ENCODE assay signal across 14 mouse cellular contexts in genomic region chr6:72744144-72744800, GRCm38 (mm10). TPM values are rescaled to one million over a fixed set of nuclear protein-coding genes. Genes with fewer than 3 reads are reported as not detected.
DNase-seq lines count a peak whose midpoint lies in the region; ATAC-seq and TF ChIP-seq lines count a peak whose summit lies in the region.
"Had no signal": no experiment of that assay in that cellular context is flagged by ENCODE, and none has a peak within 500 bp of the region (broad histone marks: within the 10 kb centered on the region; RNA-seq: fewer than 3 reads in every experiment).

No protein-coding gene starts in this region.

- intact Hi-C loops in gastrocnemius, adult 2 months (cut with DNase I): no loop called here

- WGBS in heart, postnatal 0 days: 35% methylated on average over 10 of the region's 10 CpGs
- WGBS in lung, embryonic 16.5 days: 31% methylated on average over 10 of the region's 10 CpGs
- 37% methylated on average over 10 of the region's 10 CpGs for WGBS in embryonic facial prominence, embryonic 15.5 days

- peaks cover 47% of the 10 kb centered on the region for H3K4me1 ChIP-seq in heart, postnatal 0 days (ENCODE audit: control insufficient read depth, insufficient read depth)
- peaks cover 77% of the 10 kb centered on the region for H3K4me1 ChIP-seq in lung, embryonic 16.5 days (replicated peaks; ENCODE audit: control insufficient read depth, insufficient read depth, low read length)
- H3K4me1 ChIP-seq in embryonic facial prominence, embryonic 15.5 days: peaks cover 92% of the 10 kb centered on the region

- no peak overlapping the region for H3ac ChIP-seq in myocyte (ENCODE audit: control insufficient read depth, insufficient read length)

- no peak for DNase-seq in heart, postnatal 0 days (ENCODE audit: low spot score)
- no peak for DNase-seq in heart, adult 11 months
- no peak for DNase-seq in lung, postnatal 25 days (ENCODE audit: low spot score)
- DNase-seq in gastrocnemius, adult 2 months: no peak
- DNase-seq: cerebellum, adult 9-11 months; right cerebral cortex, postnatal 14 days; thymus, postnatal 25 days had no signal

- no peak overlapping the region for H3K4me3 ChIP-seq in heart, postnatal 0 days (ENCODE audit: low read depth, low read length)
- H3K4me3 ChIP-seq in lung, embryonic 16.5 days (ENCODE audit: low read length): no peak overlapping the region
- H3K4me3 ChIP-seq in embryonic facial prominence, embryonic 15.5 days (replicated peaks): no peak overlapping the region
- no peak overlapping the region for H3K4me3 ChIP-seq in myocyte
- H3K4me3 ChIP-seq in gastrocnemius, adult 2 months: no peak overlapping the region

- no peaks in the 10 kb centered on the region for H3K9me3 ChIP-seq in heart, postnatal 0 days (replicated peaks; ENCODE audit: control insufficient read depth, low read length)
- no peaks in the 10 kb centered on the region for H3K9me3 ChIP-seq in lung, embryonic 16.5 days (ENCODE audit: control insufficient read depth, low read length)
- no peaks in the 10 kb centered on the region for H3K9me3 ChIP-seq in embryonic facial prominence, embryonic 15.5 days (replicated peaks)

- no peaks in the 10 kb centered on the region for H3K36me3 ChIP-seq in heart, postnatal 0 days (replicated peaks; ENCODE audit: control insufficient read depth, insufficient read depth, low read length)
- H3K36me3 ChIP-seq in lung, embryonic 16.5 days (ENCODE audit: control insufficient read depth, insufficient read depth, low read length): no peaks in the 10 kb centered on the region
- no peaks in the 10 kb centered on the region for H3K36me3 ChIP-seq in embryonic facial prominence, embryonic 15.5 days
- no peaks in the 10 kb centered on the region for H3K36me3 ChIP-seq in myocyte (ENCODE audit: control insufficient read depth, insufficient read depth)

- TF ChIP-seq POLR2A in myocyte (IDR thresholded peaks at IDR 0.05; ENCODE audit: insufficient read length, low read depth): no peak

- H3K27me3 ChIP-seq in heart, postnatal 0 days (ENCODE audit: control insufficient read depth, insufficient read depth, low read length): no peaks in the 10 kb centered on the region
- H3K27me3 ChIP-seq in lung, embryonic 16.5 days (ENCODE audit: control insufficient read depth, insufficient read depth, low read depth, low read length): no peaks in the 10 kb centered on the region
- H3K27me3 ChIP-seq in embryonic facial prominence, embryonic 15.5 days: no peaks in the 10 kb centered on the region
- H3K27me3 ChIP-seq in myocyte (ENCODE audit: control insufficient read depth, insufficient read depth, insufficient read length): no peaks in the 10 kb centered on the region

- no peak overlapping the region for H3K9ac ChIP-seq in heart, postnatal 0 days (replicated peaks; ENCODE audit: low read depth, low read length)
- H3K9ac ChIP-seq in lung, embryonic 16.5 days (ENCODE audit: low read length): peak overlapping the region; percentile 17; the same call in 1 of the 2 replicates
- H3K9ac ChIP-seq in embryonic facial prominence, embryonic 15.5 days: no peak overlapping the region

- 0 out of 2 replicates have a peak overlapping the region, but pooled peaks have one; percentile 0 for H3K4me2 ChIP-seq in heart, postnatal 0 days (ENCODE audit: low read depth, low read length)
- H3K4me2 ChIP-seq in lung, embryonic 16.5 days (ENCODE audit: low read depth, low read length): no peak overlapping the region; the same call in 1 of the 2 replicates
- H3K4me2 ChIP-seq in embryonic facial prominence, embryonic 15.5 days (replicated peaks): 0 out of 2 replicates have a peak overlapping the region, but pooled peaks have one; percentile 0
- H3K4me2 ChIP-seq in myocyte (ENCODE audit: low read depth): peak overlapping the region; percentile 75
- H3K4me2 ChIP-seq: heart, embryonic 11.5 days had no signal

- TF ChIP-seq CTCF in heart, postnatal 0 days (IDR thresholded peaks at IDR 0.05; ENCODE audit: low read depth): no peak
- TF ChIP-seq CTCF in gastrocnemius, adult 2 months (IDR thresholded peaks at IDR 0.05): no peak

- H3K79me2 ChIP-seq in myocyte (ENCODE audit: control insufficient read depth, insufficient read depth): peaks cover 40% of the 10 kb centered on the region

- no peak overlapping the region for H3K27ac ChIP-seq in heart, postnatal 0 days (ENCODE audit: low read depth)
- peak overlapping the region; percentile 64 for H3K27ac ChIP-seq in lung, embryonic 16.5 days (ENCODE audit: low read length)
- H3K27ac ChIP-seq in embryonic facial prominence, embryonic 15.5 days (replicated peaks): peak overlapping the region; percentile 74
- H3K27ac ChIP-seq in gastrocnemius, adult 2 months: no peak overlapping the region

- no peak for TF ChIP-seq EP300 in heart, postnatal 0 days (IDR thresholded peaks at IDR 0.05; ENCODE audit: low read depth)

- ATAC-seq in heart, postnatal 0 days (ENCODE audit: insufficient read depth, low read depth): no peak
- ATAC-seq in lung, embryonic 16.5 days (ENCODE audit: low read depth): no peak
- 0 out of 2 replicates have a peak, but pooled peaks have one; percentile 27 for ATAC-seq in embryonic facial prominence, embryonic 15.5 days (ENCODE audit: insufficient number of reproducible peaks, low FRiP score, low TSS enrichment, low read depth)
- no peak for ATAC-seq in erythroid progenitor cell, adult 5-6 weeks (replicated peaks; ENCODE audit: low FRiP score, poor library complexity, severe bottlenecking)
- ATAC-seq: CD4-positive, CD25-positive, alpha-beta regulatory T cell, adult 4 months; intestine, embryonic 16.5 days had no signal

TF ChIP-seq in myocyte, 11 proteins besides CTCF, POLR2A, EP300 and RAD21:
- TF ChIP-seq MAX (IDR thresholded peaks at IDR 0.05; ENCODE audit: low read depth) (no peak), SRF (IDR thresholded peaks at IDR 0.05; ENCODE audit: control insufficient read depth, insufficient read length, low read depth) (no peak), POLR2AphosphoS2 (IDR thresholded peaks at IDR 0.05; ENCODE audit: insufficient read length, low read depth) (no peak), MYOD1 (IDR thresholded peaks at IDR 0.05; ENCODE audit: control insufficient read depth in 1 of 3, insufficient read length in 2 of 3, low read depth in 2 of 3) (no peak), CEBPB (IDR thresholded peaks at IDR 0.05; ENCODE audit: insufficient read depth, poor library complexity, severe bottlenecking) (no peak), MYOG (IDR thresholded peaks at IDR 0.05; ENCODE audit: control insufficient read depth in 1 of 3, insufficient read depth in 1 of 3, insufficient read length in 2 of 3, low read depth in 2 of 3) (no peak), USF1 (IDR thresholded peaks at IDR 0.05; ENCODE audit: low read depth) (no peak), TCF12 (IDR thresholded peaks at IDR 0.05; ENCODE audit: insufficient read depth, poor library complexity, severe bottlenecking) (no peak), E2F4 (IDR thresholded peaks at IDR 0.05; ENCODE audit: insufficient read depth) (no peak), TCF3 (IDR thresholded peaks at IDR 0.05; ENCODE audit: insufficient read length, low read depth) (no peak), REST (IDR thresholded peaks at IDR 0.05; ENCODE audit: insufficient read depth, insufficient read length) (no peak)

RNA-seq across cellular contexts. Expression of gene Tcf7l1, which starts 44.8 kb away (rescaled TPM):
- 1.3 and 8.8 TPM in 2 replicates for total RNA-seq in heart, postnatal 0 days (2014; rRNA removed; ENCODE audit: low replicate concordance)
- polyA plus RNA-seq in heart, postnatal 0 days (2015; fragmentation: Nextera tagmentation; extraction: Ambion mirVana): 9.0 and 9.2 TPM in 2 replicates
- 29.2 and 31.9 TPM in 2 replicates for polyA plus RNA-seq in lung, embryonic 16.5 days (2015; fragmentation: Nextera tagmentation; extraction: Ambion mirVana)
- polyA plus RNA-seq in embryonic facial prominence, embryonic 15.5 days (2015; fragmentation: Nextera tagmentation; extraction: Ambion mirVana): 52.3 and 54.7 TPM in 2 replicates
- polyA plus RNA-seq in myocyte (2012; fragmentation: generic; extraction: Trizol): 13.3 TPM
- total RNA-seq in erythroid progenitor cell, adult 5-6 weeks (2015; ENCODE audit: low replicate concordance): 5.9 TPM in 1 of 2 replicates, not detected in the other
- total RNA-seq in erythroid progenitor cell, adult 5-6 weeks (2017; ENCODE audit: low replicate concordance): not detected in 2 replicates
- 1 to 10 TPM; 4.9 to 7.5 TPM for total RNA-seq in gastrocnemius, adult 2 months (2021)

Comparison
In these comparisons a context has a peak if more than half of its experiments do, and no peak if none do; other contexts are left out.
1. H3K27ac ChIP-seq: peak in lung, embryonic 16.5 days (single experiment) and embryonic facial prominence, embryonic 15.5 days (single experiment); none in heart, postnatal 0 days (single experiment) and gastrocnemius, adult 2 months (single experiment).